Mouse (Mus musculus): Measurements from ENCODE around the gene Rnf26.

Rnf26 gene

GRCm38 (mm10) chr9:44075276-44075995, 37.9 kb downstream of the Rnf26 start:
- no peak for DNase-seq (ENCODE audit: low spot score)

GRCm38 (mm10) chr9:44074395-44075275, 38.7 kb downstream of the Rnf26 start:
- no peak for DNase-seq (ENCODE audit: low spot score)

DNA sequence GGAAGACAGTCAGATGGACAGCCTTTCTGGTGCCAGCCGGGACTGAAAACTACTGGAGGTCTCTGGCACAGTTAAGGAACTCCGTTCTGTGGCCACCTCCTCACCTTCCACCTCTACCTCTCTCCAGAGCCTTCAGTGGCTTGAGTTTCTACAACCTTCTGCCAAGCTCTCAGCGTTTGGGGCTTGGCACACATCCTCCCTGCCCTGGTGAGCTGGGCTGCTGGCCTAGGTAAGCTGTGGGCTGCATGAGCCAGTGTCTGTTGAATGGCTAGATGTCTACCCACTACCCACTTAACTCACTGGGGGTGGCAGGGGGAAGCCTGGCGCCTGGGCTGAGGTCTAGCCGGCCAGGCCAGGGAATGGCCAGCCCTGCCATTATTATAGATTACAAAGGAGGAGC, 40.2 kb downstream of the Rnf26 start:
- DNase-seq (ENCODE audit: low spot score), result no peak

DNA sequence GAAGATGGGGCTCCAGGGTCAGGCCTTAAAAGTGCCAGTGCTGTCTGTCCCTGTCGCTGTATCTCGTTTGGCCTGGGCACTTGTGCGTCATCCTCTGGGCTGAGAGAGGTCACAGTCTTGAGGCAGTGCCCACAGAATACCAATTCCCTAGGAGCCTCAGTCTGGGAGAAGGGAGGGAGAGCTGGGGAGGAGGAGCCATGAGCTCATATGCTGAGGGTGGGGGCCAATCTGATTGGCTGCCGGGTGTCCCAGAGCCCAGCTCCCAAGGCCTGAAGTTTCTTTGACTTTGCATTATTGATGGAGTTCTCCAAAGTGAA, 40.8 kb downstream of the Rnf26 start:
- no peak for DNase-seq (ENCODE audit: low spot score)

DNA sequence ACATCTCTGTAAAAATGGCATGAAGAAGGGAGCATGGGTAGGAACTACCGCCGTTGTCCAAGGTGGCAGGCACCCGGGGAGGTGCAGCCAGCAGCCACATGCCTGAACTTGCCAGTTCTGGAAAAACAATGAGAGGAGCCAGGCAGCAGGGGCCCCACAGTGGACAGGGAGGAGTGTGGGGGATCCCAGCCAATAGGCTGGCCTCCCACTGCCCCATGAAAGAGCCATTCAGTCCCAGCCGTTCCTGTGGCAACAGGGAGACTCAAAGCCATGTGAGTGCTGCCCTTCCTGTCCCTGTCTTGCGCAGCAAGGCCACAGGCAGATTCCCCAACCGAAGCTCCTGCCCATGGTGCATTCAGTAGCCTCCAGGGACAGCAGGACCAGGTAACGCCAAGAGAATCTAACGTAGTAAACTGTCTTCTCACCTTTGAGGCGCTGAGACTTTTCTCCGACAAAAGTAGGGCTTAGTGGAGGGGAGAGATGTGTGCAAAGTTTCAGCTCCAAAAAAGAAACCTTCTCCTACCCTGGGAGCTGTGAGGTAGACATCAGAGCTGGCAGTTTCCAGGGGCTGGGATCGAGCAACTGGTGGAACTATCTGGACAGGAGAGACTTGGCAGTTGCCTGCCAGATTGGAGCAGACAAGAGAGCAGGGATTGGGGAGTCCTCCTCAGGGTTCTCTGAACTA, 41.3 kb downstream of the Rnf26 start:
- DNase-seq (ENCODE audit: low spot score), result no peak

- DNase-seq (ENCODE audit: low spot score), result no peak
These were observed 42.5 kb downstream of the Rnf26 start for GRCm38 (mm10) chr9:44070844-44071231.

- no peak for DNase-seq (ENCODE audit: low spot score)
These were observed 43.0 kb downstream of the Rnf26 start for GRCm38 (mm10) chr9:44070113-44070843.

DNA sequence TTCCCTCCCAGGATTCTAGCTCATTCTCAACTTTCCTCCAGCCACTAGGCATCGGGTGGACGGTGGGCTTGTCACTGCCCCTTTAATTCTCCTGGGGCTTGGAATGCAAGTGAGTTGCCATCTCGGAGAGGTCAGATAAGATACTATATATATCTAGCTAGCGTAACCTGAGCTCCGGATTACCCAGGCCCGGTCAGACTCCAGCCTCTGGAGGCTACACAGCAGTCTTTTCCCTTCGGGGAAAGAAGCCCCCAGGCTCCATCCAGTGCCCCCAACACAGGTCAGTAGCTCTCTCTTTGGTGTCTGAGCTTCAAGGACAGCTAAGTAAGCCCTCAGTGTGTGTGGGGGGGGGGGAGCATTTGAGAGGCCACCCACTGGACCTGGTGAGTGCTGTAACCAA, 44.1 kb downstream of the Rnf26 start:
- DNase-seq (ENCODE audit: low spot score), result no peak

DNA sequence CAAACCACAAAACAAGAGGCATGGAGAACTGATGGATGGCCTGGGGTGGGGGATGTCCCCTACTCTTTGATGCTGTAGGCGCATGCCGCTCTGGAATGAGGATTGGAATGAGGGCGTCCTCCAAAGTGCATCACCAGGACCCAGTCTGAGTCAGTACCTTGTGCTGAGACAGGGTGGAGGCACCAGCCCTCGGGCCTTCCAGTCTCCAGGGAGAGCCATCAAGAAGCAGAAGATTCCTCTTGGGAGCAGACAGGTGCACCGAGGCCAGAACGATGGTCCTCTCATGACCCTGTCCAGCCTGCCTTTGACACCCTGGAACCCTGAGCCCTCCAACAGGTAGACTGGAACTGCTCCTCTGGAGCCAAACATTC, 45.4 kb downstream of the Rnf26 start:
- DNase-seq (ENCODE audit: low spot score), result no peak

DNA sequence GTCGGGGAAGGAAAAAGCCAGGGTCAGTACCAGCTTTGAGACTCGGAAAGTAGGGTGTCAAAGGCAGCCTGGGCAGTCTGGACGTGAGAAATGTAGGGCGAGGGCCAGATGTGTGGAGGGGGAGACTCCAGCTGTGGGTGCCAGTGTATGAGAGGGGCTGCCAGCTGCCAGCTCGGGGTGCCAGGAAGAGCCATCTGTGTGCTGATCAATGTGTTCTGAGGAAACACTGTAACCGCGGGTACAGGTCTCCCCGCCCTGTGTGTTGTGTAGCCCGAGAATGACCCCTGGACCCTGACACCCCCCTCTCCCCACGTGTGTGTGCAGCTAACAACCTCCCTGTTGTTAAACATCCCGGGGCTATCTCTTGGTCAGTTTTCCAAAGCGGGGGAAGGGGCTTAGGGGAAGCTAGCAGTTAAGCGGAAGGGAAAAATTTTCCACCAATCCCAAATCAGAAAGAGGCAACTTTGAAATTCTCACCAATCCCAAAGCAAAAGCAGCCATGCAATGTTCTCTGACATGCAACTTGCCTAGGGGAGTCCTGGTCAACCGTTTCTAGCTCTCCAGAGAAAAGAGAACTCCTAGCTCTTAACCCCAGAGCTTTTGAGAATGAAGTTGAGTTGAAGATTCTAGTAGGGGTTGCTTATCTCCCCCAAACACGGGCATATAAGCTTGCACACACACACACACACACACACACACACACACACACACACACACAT, 45.9 kb downstream of the Rnf26 start:
- DNase-seq (ENCODE audit: low spot score), result no peak

GRCm38 (mm10) chr9:44066785-44067225, 46.5 kb downstream of the Rnf26 start, which contains the start of gene Usp2:
Gene Usp2, plus strand, starts transcription at chr9:44067021.
- DNase-seq (ENCODE audit: low spot score), result peak; percentile 100

GRCm38 (mm10) chr9:44065177-44065576, 48.1 kb downstream of the Rnf26 start:
- no peak for DNase-seq (ENCODE audit: low spot score)

- DNase-seq (ENCODE audit: low spot score), result no peak
These were observed 54.7 kb downstream of the Rnf26 start for GRCm38 (mm10) chr9:44058606-44059005.

- no peak for DNase-seq (ENCODE audit: low spot score)
These were observed 59.4 kb downstream of the Rnf26 start for GRCm38 (mm10) chr9:44053936-44054335.

- DNase-seq (ENCODE audit: low spot score), result no peak
These were observed 60.5 kb downstream of the Rnf26 start for GRCm38 (mm10) chr9:44052855-44053254.

GRCm38 (mm10) chr9:44049381-44050165, 63.7 kb downstream of the Rnf26 start:
- DNase-seq (ENCODE audit: low spot score), result no peak

DNA sequence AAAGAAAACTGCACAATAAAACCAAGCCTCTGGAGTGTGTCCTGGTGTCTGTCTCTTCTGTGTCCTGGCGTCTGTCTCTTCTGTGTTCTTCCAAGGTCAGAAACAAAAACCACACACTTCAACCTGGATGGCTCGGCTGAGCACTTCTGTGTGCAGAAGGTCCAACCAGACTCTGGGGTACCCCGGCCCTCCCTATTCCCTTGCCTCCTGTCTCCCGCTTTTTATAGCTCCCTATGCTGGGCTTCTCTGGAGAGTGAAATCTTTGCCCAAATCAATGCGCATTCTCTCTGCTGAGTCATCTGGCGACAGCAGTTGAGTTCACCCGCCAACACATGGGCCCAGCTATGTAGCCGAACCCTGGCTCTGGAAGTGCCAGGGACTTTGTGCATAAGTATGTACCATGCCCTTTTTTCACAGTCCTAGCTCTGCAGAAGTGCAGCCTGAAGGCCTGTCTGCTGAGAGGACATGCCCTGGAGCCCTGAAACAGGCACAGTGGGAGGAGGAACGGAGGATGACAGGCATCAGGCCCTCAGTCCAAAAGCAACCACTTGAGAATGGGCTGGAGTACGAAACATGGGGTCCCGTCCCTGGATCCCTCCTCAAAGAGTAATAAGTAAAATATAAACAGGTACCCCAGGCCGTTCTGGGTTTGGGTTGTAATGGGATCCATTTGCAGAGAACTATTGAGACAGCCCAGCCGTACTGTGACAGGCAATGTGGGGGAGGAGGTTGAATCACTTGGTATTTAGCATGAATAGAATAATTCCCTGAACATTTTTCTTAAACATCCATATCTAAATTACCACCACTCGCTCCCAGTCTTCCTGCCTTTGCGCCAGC, 64.6 kb downstream of the Rnf26 start:
- no peak for DNase-seq (ENCODE audit: low spot score)

GRCm38 (mm10) chr9:44047571-44048490, 65.5 kb downstream of the Rnf26 start:
- DNase-seq (ENCODE audit: low spot score), result no peak

GRCm38 (mm10) chr9:44047071-44047470, 66.2 kb downstream of the Rnf26 start:
- DNase-seq (ENCODE audit: low spot score), result no peak
